Mouse (Mus musculus): ENCODE results near the gene St3gal3. TPM values are rescaled to one million over a fixed set of nuclear protein-coding genes. Genes with fewer than 3 reads are reported as not detected.

Gene St3gal3
- polyA plus RNA-seq, 1 experiment from 2014 or later = 8.5 TPM

- Histone ChIP-seq H3K36me3 (replicated peaks) (peaks cover 56% of the 10 kb centered on the region), H3K4me3 (replicated peaks) (peak overlapping the region; percentile 6; the same call in 1 of the 2 replicates), H3K27me3 (no peaks in the 10 kb centered on the region), H3K4me1 (peaks cover 58% of the 10 kb centered on the region), H3K27ac (peak overlapping the region; percentile 87), H3K4me2 (peak overlapping the region; percentile 45), H3K9me3 (no peaks in the 10 kb centered on the region), H3K9ac (peak overlapping the region; percentile 14; the same call in 1 of the 2 replicates)
- ATAC-seq (ENCODE audit: low FRiP score) = peak; percentile 90
- 63% methylated on average over 8 of the region's 8 CpGs for WGBS
Measured at GRCm38 (mm10) chr4:117908834-117909453, 225.8 kb downstream of the St3gal3 start.

GRCm38 (mm10) chr4:117906196-117906595 is 228.5 kb downstream of the St3gal3 start:
- Histone ChIP-seq H3K27ac (no peak overlapping the region), H3K27me3 (no peaks in the 10 kb centered on the region), H3K4me3 (replicated peaks) (no peak overlapping the region), H3K4me2 (no peak overlapping the region), H3K9me3 (no peaks in the 10 kb centered on the region), H3K4me1 (peaks cover 32% of the 10 kb centered on the region), H3K9ac (no peak overlapping the region), H3K36me3 (replicated peaks) (peaks cover 72% of the 10 kb centered on the region)
- no peak for ATAC-seq (ENCODE audit: low FRiP score)
- WGBS = 95% methylated on average over 3 of the region's 3 CpGs

- Histone ChIP-seq H3K36me3 (replicated peaks) (peaks cover 74% of the 10 kb centered on the region), H3K4me2 (no peak overlapping the region), H3K27ac (no peak overlapping the region), H3K4me3 (replicated peaks) (no peak overlapping the region), H3K4me1 (peaks cover 21% of the 10 kb centered on the region), H3K27me3 (no peaks in the 10 kb centered on the region), H3K9ac (no peak overlapping the region), H3K9me3 (no peaks in the 10 kb centered on the region)
- 91% methylated on average over 8 of the region's 8 CpGs for WGBS
- ATAC-seq (ENCODE audit: low FRiP score) = no peak
Measured at GRCm38 (mm10) chr4:117904761-117905160, 230.0 kb downstream of the St3gal3 start.

- H3K4me1 ChIP-seq = peaks cover 15% of the 10 kb centered on the region
- H3K9ac ChIP-seq = no peak overlapping the region
- peaks cover 78% of the 10 kb centered on the region for H3K36me3 ChIP-seq (replicated peaks)
- H3K27me3 ChIP-seq = no peaks in the 10 kb centered on the region
- no peaks in the 10 kb centered on the region for H3K9me3 ChIP-seq
- ATAC-seq (ENCODE audit: low FRiP score) = no peak
- H3K4me2 ChIP-seq = no peak overlapping the region
- H3K4me3 ChIP-seq (replicated peaks) = no peak overlapping the region
- 92% methylated on average over 10 of the region's 10 CpGs for WGBS
- H3K27ac ChIP-seq = no peak overlapping the region
Measured at GRCm38 (mm10) chr4:117904094-117904493, 230.6 kb downstream of the St3gal3 start.

GRCm38 (mm10) chr4:117898111-117898510 is 236.6 kb downstream of the St3gal3 start:
- 86% methylated on average over 3 of the region's 3 CpGs for WGBS
- no peaks in the 10 kb centered on the region for H3K4me1 ChIP-seq
- no peak overlapping the region for H3K4me2 ChIP-seq
- H3K9ac ChIP-seq = no peak overlapping the region
- no peak overlapping the region for H3K4me3 ChIP-seq (replicated peaks)
- ATAC-seq (ENCODE audit: low FRiP score) = no peak
- H3K9me3 ChIP-seq = no peaks in the 10 kb centered on the region
- H3K36me3 ChIP-seq (replicated peaks) = peaks cover 92% of the 10 kb centered on the region
- H3K27ac ChIP-seq = no peak overlapping the region
- H3K27me3 ChIP-seq = no peaks in the 10 kb centered on the region

- no peak overlapping the region for H3K4me2 ChIP-seq
- ATAC-seq (ENCODE audit: low FRiP score) = no peak
- 94% methylated on average over 6 of the region's 6 CpGs for WGBS
- H3K4me3 ChIP-seq (replicated peaks) = no peak overlapping the region
- H3K4me1 ChIP-seq = peaks cover 8% of the 10 kb centered on the region
- H3K9me3 ChIP-seq = no peaks in the 10 kb centered on the region
- no peak overlapping the region for H3K27ac ChIP-seq
- peaks cover 71% of the 10 kb centered on the region for H3K36me3 ChIP-seq (replicated peaks)
- no peaks in the 10 kb centered on the region for H3K27me3 ChIP-seq
- no peak overlapping the region for H3K9ac ChIP-seq
Measured at GRCm38 (mm10) chr4:117896031-117896430, 238.7 kb downstream of the St3gal3 start.

- Histone ChIP-seq H3K4me3 (replicated peaks) (no peak overlapping the region), H3K9ac (no peak overlapping the region), H3K4me1 (peaks cover 12% of the 10 kb centered on the region), H3K27me3 (no peaks in the 10 kb centered on the region), H3K9me3 (no peaks in the 10 kb centered on the region), H3K4me2 (no peak overlapping the region), H3K27ac (no peak overlapping the region), H3K36me3 (replicated peaks) (peaks cover 66% of the 10 kb centered on the region)
- no peak for ATAC-seq (ENCODE audit: low FRiP score)
- 88% methylated on average over 7 of the region's 7 CpGs for WGBS
Measured at GRCm38 (mm10) chr4:117895339-117895738, 239.4 kb downstream of the St3gal3 start.

- H3K9me3 ChIP-seq = no peaks in the 10 kb centered on the region
- peaks cover 12% of the 10 kb centered on the region for H3K4me1 ChIP-seq
- no peak overlapping the region for H3K4me2 ChIP-seq
- no peak overlapping the region for H3K9ac ChIP-seq
- peaks cover 65% of the 10 kb centered on the region for H3K36me3 ChIP-seq (replicated peaks)
- 89% methylated on average over 8 of the region's 8 CpGs for WGBS
- ATAC-seq (ENCODE audit: low FRiP score) = no peak
- no peak overlapping the region for H3K27ac ChIP-seq
- no peak overlapping the region for H3K4me3 ChIP-seq (replicated peaks)
- H3K27me3 ChIP-seq = no peaks in the 10 kb centered on the region
Measured at GRCm38 (mm10) chr4:117894601-117895000, 240.1 kb downstream of the St3gal3 start.

GRCm38 (mm10) chr4:117893376-117893775 is 241.3 kb downstream of the St3gal3 start:
- no peaks in the 10 kb centered on the region for H3K9me3 ChIP-seq
- H3K27me3 ChIP-seq = no peaks in the 10 kb centered on the region
- no peak overlapping the region for H3K4me3 ChIP-seq (replicated peaks)
- no peak overlapping the region for H3K9ac ChIP-seq
- H3K27ac ChIP-seq = no peak overlapping the region
- H3K4me2 ChIP-seq = no peak overlapping the region
- ATAC-seq (ENCODE audit: low FRiP score) = no peak
- peaks cover 12% of the 10 kb centered on the region for H3K4me1 ChIP-seq
- peaks cover 64% of the 10 kb centered on the region for H3K36me3 ChIP-seq (replicated peaks)
- 27% methylated on average over 9 of the region's 9 CpGs for WGBS

GRCm38 (mm10) chr4:117891738-117892161 is 243.0 kb downstream of the St3gal3 start, which contains the start of gene Dph2:
Gene Dph2 (minus strand): TSS chr4:117892032.
- H3K27me3 ChIP-seq = no peaks in the 10 kb centered on the region
- no peak within 1 kb of the TSS for H3K27ac ChIP-seq
- under 1% methylated on average over 21 of the region's 21 CpGs for WGBS
- H3K36me3 ChIP-seq (replicated peaks) = peaks cover 49% of the 10 kb centered on the region
- peak within 1 kb of the TSS; percentile 82 for H3K4me2 ChIP-seq
- ATAC-seq (ENCODE audit: low FRiP score) = peak; percentile 81
- H3K9ac ChIP-seq = peak within 1 kb of the TSS; percentile 54
- peak within 1 kb of the TSS; percentile 75 for H3K4me3 ChIP-seq (replicated peaks)
- peaks cover 18% of the 10 kb centered on the region for H3K4me1 ChIP-seq
- H3K9me3 ChIP-seq = no peaks in the 10 kb centered on the region

GRCm38 (mm10) chr4:117890750-117891149 is 244.0 kb downstream of the St3gal3 start:
- Histone ChIP-seq H3K9me3 (no peaks in the 10 kb centered on the region), H3K4me3 (replicated peaks) (peak overlapping the region; percentile 75), H3K27me3 (no peaks in the 10 kb centered on the region), H3K4me1 (peaks cover 28% of the 10 kb centered on the region), H3K9ac (no peak overlapping the region), H3K4me2 (peak overlapping the region; percentile 82), H3K27ac (no peak overlapping the region), H3K36me3 (replicated peaks) (peaks cover 39% of the 10 kb centered on the region)
- ATAC-seq (ENCODE audit: low FRiP score) = no peak
- WGBS = 55% methylated on average over 8 of the region's 8 CpGs

GRCm38 (mm10) chr4:117890031-117890430 is 244.7 kb downstream of the St3gal3 start:
- Histone ChIP-seq H3K36me3 (replicated peaks) (peaks cover 39% of the 10 kb centered on the region), H3K4me3 (replicated peaks) (no peak overlapping the region), H3K4me2 (no peak overlapping the region), H3K27me3 (no peaks in the 10 kb centered on the region), H3K9ac (no peak overlapping the region), H3K27ac (no peak overlapping the region), H3K9me3 (no peaks in the 10 kb centered on the region), H3K4me1 (peaks cover 30% of the 10 kb centered on the region)
- ATAC-seq (ENCODE audit: low FRiP score) = no peak
- 93% methylated on average over 14 of the region's 14 CpGs for WGBS

- no peak overlapping the region for H3K4me2 ChIP-seq
- no peaks in the 10 kb centered on the region for H3K27me3 ChIP-seq
- WGBS = 93% methylated on average over 15 of the region's 15 CpGs
- no peak for ATAC-seq (ENCODE audit: low FRiP score)
- no peak overlapping the region for H3K27ac ChIP-seq
- peaks cover 39% of the 10 kb centered on the region for H3K36me3 ChIP-seq (replicated peaks)
- no peaks in the 10 kb centered on the region for H3K9me3 ChIP-seq
- no peak overlapping the region for H3K4me3 ChIP-seq (replicated peaks)
- peaks cover 30% of the 10 kb centered on the region for H3K4me1 ChIP-seq
- H3K9ac ChIP-seq = no peak overlapping the region
Measured at GRCm38 (mm10) chr4:117889471-117889870, 245.2 kb downstream of the St3gal3 start.
